Mouse (Mus musculus): ENCODE measurements around the gene March4. TPM values are rescaled to one million over a fixed set of nuclear protein-coding genes. Genes with fewer than 3 reads are reported as not detected.

Gene March4
- polyA plus RNA-seq, 1 experiment = 0.06 TPM

DNA sequence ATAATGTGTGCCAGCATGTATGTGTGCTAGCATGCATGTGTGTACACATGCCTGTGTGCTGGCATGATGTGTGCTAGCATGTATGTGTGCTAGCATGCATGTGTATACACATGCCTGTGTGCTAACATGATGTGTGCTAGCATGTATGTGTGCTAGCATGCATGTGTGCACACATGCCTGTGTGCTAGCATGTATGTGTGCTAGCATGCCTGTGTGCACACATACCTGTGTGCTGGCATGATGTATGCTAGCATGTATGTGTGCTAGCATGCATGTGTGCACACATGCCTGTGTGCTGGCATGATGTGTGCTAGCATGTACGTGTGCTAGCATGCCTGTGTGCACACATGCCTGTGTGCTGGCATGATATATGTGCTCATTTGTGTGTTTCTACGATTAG lies 67.7 kb downstream of the March4 start:
- Histone ChIP-seq H3K4me1 (ENCODE audit: control insufficient read depth, insufficient read depth, insufficient read length) (no peaks in the 10 kb centered on the region), H3K36me3 (ENCODE audit: control insufficient read depth, insufficient read depth, low read length) (no peaks in the 10 kb centered on the region), H3K27me3 (ENCODE audit: control insufficient read depth, insufficient read depth, low read length) (no peaks in the 10 kb centered on the region), H3K4me3 (ENCODE audit: extremely low read depth, insufficient read depth, insufficient read length) (no peak overlapping the region), H3K27ac (ENCODE audit: insufficient read depth, low read length) (no peak overlapping the region)
- DNase-seq (ENCODE audit: low read depth in 1 of 2, low spot score in 2 of 2) = no peak
- WGBS = 77% methylated on average over 2 of the region's 2 CpGs
- TF ChIP-seq POLR2A (IDR thresholded peaks at IDR 0.05; ENCODE audit: low read depth, low read length) = no peak
- no peak for TF ChIP-seq CTCF (IDR thresholded peaks at IDR 0.05; ENCODE audit: extremely low read depth, insufficient read depth, insufficient read length, insufficient replicate concordance)

DNA sequence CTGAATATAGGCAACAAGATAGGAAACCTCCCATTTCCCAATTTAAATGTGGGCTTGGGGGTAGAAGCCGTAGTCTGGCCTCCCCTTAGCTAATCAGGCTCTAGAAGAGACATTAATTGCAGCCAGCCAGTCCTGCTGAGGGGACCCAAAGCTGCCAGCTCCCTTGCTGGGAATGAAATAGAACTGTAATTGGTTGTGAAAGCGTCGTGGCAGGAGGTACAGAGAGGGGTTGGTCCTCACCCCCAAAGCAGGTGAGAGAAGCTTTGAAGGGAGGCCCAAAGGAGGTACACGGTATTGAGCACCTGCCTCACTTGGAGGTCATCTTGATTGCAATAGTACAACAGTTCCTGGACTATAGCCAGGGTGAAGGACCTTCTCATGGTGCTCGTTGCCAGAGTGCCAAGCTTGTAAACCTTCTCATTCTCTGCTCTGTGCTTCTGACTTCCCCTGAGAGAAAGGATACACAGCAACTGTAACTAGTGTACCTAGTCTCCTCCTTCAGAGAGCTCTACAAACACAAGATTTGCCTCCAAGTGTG lies 68.2 kb downstream of the March4 start:
- Histone ChIP-seq H3K27ac (ENCODE audit: insufficient read depth, low read length) (no peak overlapping the region), H3K4me1 (ENCODE audit: control insufficient read depth, insufficient read depth, insufficient read length) (no peaks in the 10 kb centered on the region), H3K36me3 (ENCODE audit: control insufficient read depth, insufficient read depth, low read length) (no peaks in the 10 kb centered on the region), H3K27me3 (ENCODE audit: control insufficient read depth, insufficient read depth, low read length) (no peaks in the 10 kb centered on the region), H3K4me3 (ENCODE audit: extremely low read depth, insufficient read depth, insufficient read length) (no peak overlapping the region)
- WGBS = 77% methylated on average over 5 of the region's 5 CpGs
- no peak for DNase-seq (ENCODE audit: low read depth in 1 of 2, low spot score in 2 of 2)
- TF ChIP-seq POLR2A (IDR thresholded peaks at IDR 0.05; ENCODE audit: low read depth, low read length) (no peak), CTCF (IDR thresholded peaks at IDR 0.05; ENCODE audit: extremely low read depth, insufficient read depth, insufficient read length, insufficient replicate concordance) (no peak)

GRCm38 (mm10) chr1:72464926-72465583 lies 71.7 kb downstream of the March4 start:
- no peak for DNase-seq (ENCODE audit: low read depth in 1 of 2, low spot score in 2 of 2)
- H3K36me3 ChIP-seq (ENCODE audit: control insufficient read depth, insufficient read depth, low read length) = no peaks in the 10 kb centered on the region
- TF ChIP-seq POLR2A (IDR thresholded peaks at IDR 0.05; ENCODE audit: low read depth, low read length) (no peak), CTCF (IDR thresholded peaks at IDR 0.05; ENCODE audit: extremely low read depth, insufficient read depth, insufficient read length, insufficient replicate concordance) (no peak)
- no peaks in the 10 kb centered on the region for H3K27me3 ChIP-seq (ENCODE audit: control insufficient read depth, insufficient read depth, low read length)
- no peaks in the 10 kb centered on the region for H3K4me1 ChIP-seq (ENCODE audit: control insufficient read depth, insufficient read depth, insufficient read length)
- WGBS = 53% methylated on average over 12 of the region's 12 CpGs
- H3K4me3 ChIP-seq (ENCODE audit: extremely low read depth, insufficient read depth, insufficient read length) = no peak overlapping the region
- H3K27ac ChIP-seq (ENCODE audit: insufficient read depth, low read length) = no peak overlapping the region

DNA sequence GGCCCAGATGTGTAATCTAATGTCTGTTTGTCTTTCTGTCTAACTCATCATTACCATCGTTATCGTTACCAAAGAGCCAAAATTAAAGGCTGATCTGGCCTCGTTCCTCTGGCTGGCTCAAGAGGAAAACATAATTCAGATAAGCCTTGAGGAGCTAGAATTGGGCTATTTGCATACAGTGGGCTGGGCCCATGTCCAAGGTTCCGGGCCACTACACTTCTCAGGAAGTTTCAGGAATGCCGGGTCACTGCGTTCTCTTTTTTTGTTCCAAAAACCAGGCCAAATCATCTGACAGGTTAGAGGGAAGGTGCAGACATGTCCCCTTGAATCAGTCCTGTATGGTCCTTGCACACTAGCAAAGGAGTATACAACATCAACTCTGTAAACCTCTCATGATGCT lies 74.2 kb downstream of the March4 start:
- no peaks in the 10 kb centered on the region for H3K36me3 ChIP-seq (ENCODE audit: control insufficient read depth, insufficient read depth, low read length)
- H3K27me3 ChIP-seq (ENCODE audit: control insufficient read depth, insufficient read depth, low read length) = no peaks in the 10 kb centered on the region
- DNase-seq (ENCODE audit: low read depth in 1 of 2, low spot score in 2 of 2) = no peak
- WGBS = 79% methylated on average over 6 of the region's 6 CpGs
- TF ChIP-seq CTCF (IDR thresholded peaks at IDR 0.05; ENCODE audit: extremely low read depth, insufficient read depth, insufficient read length, insufficient replicate concordance) = no peak
- no peak for TF ChIP-seq POLR2A (IDR thresholded peaks at IDR 0.05; ENCODE audit: low read depth, low read length)
- H3K4me3 ChIP-seq (ENCODE audit: extremely low read depth, insufficient read depth, insufficient read length) = no peak overlapping the region
- H3K27ac ChIP-seq (ENCODE audit: insufficient read depth, low read length) = no peak overlapping the region
- no peaks in the 10 kb centered on the region for H3K4me1 ChIP-seq (ENCODE audit: control insufficient read depth, insufficient read depth, insufficient read length)

DNA sequence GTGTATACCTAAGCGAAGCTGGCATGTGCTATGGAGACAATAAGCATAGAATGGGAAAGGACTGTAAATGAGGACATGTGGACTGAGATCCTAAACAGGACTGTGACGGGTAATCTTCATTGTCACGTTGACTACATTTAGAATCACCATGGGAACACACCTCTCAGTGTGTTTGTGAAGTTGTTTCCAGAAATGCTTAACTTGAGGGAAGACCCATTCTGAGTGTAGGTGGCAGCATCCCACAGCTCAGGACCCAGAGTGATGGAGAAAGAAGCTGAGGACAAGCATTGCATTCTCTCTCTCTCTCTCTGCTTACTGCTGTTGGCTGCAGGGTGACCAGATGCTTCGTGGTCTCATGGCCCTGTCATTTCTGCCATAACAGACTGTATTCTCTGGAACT lies 79.1 kb downstream of the March4 start:
- Histone ChIP-seq H3K4me1 (ENCODE audit: control insufficient read depth, insufficient read depth, insufficient read length) (no peaks in the 10 kb centered on the region), H3K27ac (ENCODE audit: insufficient read depth, low read length) (no peak overlapping the region), H3K27me3 (ENCODE audit: control insufficient read depth, insufficient read depth, low read length) (no peaks in the 10 kb centered on the region), H3K36me3 (ENCODE audit: control insufficient read depth, insufficient read depth, low read length) (no peaks in the 10 kb centered on the region), H3K4me3 (ENCODE audit: extremely low read depth, insufficient read depth, insufficient read length) (no peak overlapping the region)
- TF ChIP-seq CTCF (IDR thresholded peaks at IDR 0.05; ENCODE audit: extremely low read depth, insufficient read depth, insufficient read length, insufficient replicate concordance) (no peak), POLR2A (IDR thresholded peaks at IDR 0.05; ENCODE audit: low read depth, low read length) (no peak)
- no peak for DNase-seq (ENCODE audit: low read depth in 1 of 2, low spot score in 2 of 2)
- 80% methylated on average over 4 of the region's 4 CpGs for WGBS

DNA sequence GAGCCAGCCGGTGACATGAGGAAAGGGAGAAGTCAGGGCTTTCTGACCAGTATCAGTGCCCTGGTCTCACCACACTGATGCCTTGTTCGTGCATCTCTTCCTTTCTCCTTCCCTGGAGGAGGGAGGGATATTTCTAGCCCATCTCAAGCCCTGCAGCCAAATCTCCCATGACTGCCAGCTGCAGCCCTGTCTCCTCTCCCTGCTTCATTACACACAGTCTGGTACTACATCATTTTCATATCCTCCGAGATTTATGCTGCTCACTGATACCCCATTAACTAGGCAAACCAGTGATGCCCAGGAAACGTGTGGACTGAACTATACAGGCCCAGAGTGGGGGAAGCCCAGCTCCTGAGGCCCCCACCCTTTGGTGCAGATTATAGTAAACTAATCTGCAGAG lies 80.8 kb downstream of the March4 start:
- Histone ChIP-seq H3K4me1 (ENCODE audit: control insufficient read depth, insufficient read depth, insufficient read length) (no peaks in the 10 kb centered on the region), H3K36me3 (ENCODE audit: control insufficient read depth, insufficient read depth, low read length) (no peaks in the 10 kb centered on the region), H3K27ac (ENCODE audit: insufficient read depth, low read length) (no peak overlapping the region), H3K27me3 (ENCODE audit: control insufficient read depth, insufficient read depth, low read length) (no peaks in the 10 kb centered on the region), H3K4me3 (ENCODE audit: extremely low read depth, insufficient read depth, insufficient read length) (no peak overlapping the region)
- no peak for TF ChIP-seq CTCF (IDR thresholded peaks at IDR 0.05; ENCODE audit: extremely low read depth, insufficient read depth, insufficient read length, insufficient replicate concordance)
- TF ChIP-seq POLR2A (IDR thresholded peaks at IDR 0.05; ENCODE audit: low read depth, low read length) = no peak
- WGBS = 73% methylated on average over 4 of the region's 4 CpGs
- no peak for DNase-seq (ENCODE audit: low read depth in 1 of 2, low spot score in 2 of 2)

- H3K4me3 ChIP-seq (ENCODE audit: extremely low read depth, insufficient read depth, insufficient read length) = no peak overlapping the region
- 82% methylated on average over 6 of the region's 6 CpGs for WGBS
- no peak for TF ChIP-seq POLR2A (IDR thresholded peaks at IDR 0.05; ENCODE audit: low read depth, low read length)
- no peak for TF ChIP-seq CTCF (IDR thresholded peaks at IDR 0.05; ENCODE audit: extremely low read depth, insufficient read depth, insufficient read length, insufficient replicate concordance)
- H3K27ac ChIP-seq (ENCODE audit: insufficient read depth, low read length) = no peak overlapping the region
- no peaks in the 10 kb centered on the region for H3K27me3 ChIP-seq (ENCODE audit: control insufficient read depth, insufficient read depth, low read length)
- H3K36me3 ChIP-seq (ENCODE audit: control insufficient read depth, insufficient read depth, low read length) = no peaks in the 10 kb centered on the region
- H3K4me1 ChIP-seq (ENCODE audit: control insufficient read depth, insufficient read depth, insufficient read length) = no peaks in the 10 kb centered on the region
- no peak for DNase-seq (ENCODE audit: low read depth in 1 of 2, low spot score in 2 of 2)
Measured at GRCm38 (mm10) chr1:72454733-72455201, 82.0 kb downstream of the March4 start.

Measured in spleen, adult 2 months (tissue).